15 mouse cellular contexts compared by ENCODE assay signal in the genomic region with DNA sequence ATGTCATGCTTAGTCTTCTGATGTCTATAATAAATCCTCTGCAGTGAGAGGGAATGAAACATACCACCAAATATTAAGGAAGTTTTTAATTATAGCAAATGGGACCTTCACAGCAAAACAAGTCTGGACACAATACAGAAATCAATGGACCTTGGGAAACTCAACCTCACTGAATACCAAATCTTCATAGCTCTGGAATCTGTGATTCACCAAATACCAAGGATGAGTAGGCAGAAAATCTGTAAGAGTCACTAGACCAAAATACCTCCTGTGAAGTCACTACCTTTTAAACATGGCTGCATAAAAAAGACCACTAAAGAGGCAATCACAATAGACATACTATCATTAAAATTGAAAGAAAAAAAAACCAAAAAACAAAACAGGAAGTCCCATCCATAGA.
"Had no signal": no experiment of that assay in that cellular context is flagged by ENCODE, and none has a peak within 500 bp of the region (broad histone marks: within the 10 kb centered on the region; RNA-seq: fewer than 3 reads in every experiment).

No protein-coding gene starts in this region.

- DNase-seq: retina, postnatal 1 day; right cerebral cortex, adult 18-20 months; right cerebral cortex, postnatal 14 days; right cerebral cortex, postnatal 25 days; right cerebral cortex, postnatal 4 days; spleen, adult 18-20 months; thymus, adult 18-20 months; thymus, adult 2 months; thymus, postnatal 14 days; thymus, postnatal 25 days; thymus, postnatal 36 days; thymus, postnatal 4 days had no signal

- H3K27me3 ChIP-seq: neural tube, embryonic 13.5 days; neural tube, embryonic 15.5 days; stomach, embryonic 15.5 days had no signal
